Mouse (Mus musculus) heart, embryonic 11.5 days (tissue): ENCODE measurements around the gene Synj2. TPM values are rescaled to one million over a fixed set of nuclear protein-coding genes. Genes with fewer than 3 reads are reported as not detected.
A peak's percentile ranks its signal among the peaks of the same experiment; 100 is the strongest.

Source experiments
- ATAC-seq: fragments of 200-750 bp; cut with Nextera tagmentation; replicated peaks from 2 replicates; pipeline ENCODE4 v1.8.0; 2017; ENCODE audit warnings: moderate library complexity; ENCODE audit not compliant: insufficient number of reproducible peaks, low FRiP score, low TSS enrichment
- H3K27ac ChIP-seq: fragments of 300-500 bp; sonication (generic); 2 replicates; pipeline ENCODE4 v1.5.1; 2014; ENCODE audit warnings: mild to moderate bottlenecking, low read depth, low read length
- H3K27me3 ChIP-seq: fragments of 300-500 bp; sonication (generic); 2 replicates; pipeline ENCODE4 v1.6.1; 2014; ENCODE audit warnings: mild to moderate bottlenecking, low read length, mixed read lengths; ENCODE audit not compliant: control insufficient read depth, insufficient read depth
- H3K36me3 ChIP-seq: fragments of 300-500 bp; sonication (generic); 2 replicates; pipeline ENCODE4 v1.6.1; 2014; ENCODE audit warnings: mild to moderate bottlenecking, low read length, moderate library complexity, mixed read lengths; ENCODE audit not compliant: control insufficient read depth, insufficient read depth
- H3K4me1 ChIP-seq: fragments of 300-500 bp; sonication (generic); 2 replicates; pipeline ENCODE4 v1.6.1; 2014; ENCODE audit warnings: low read length; ENCODE audit not compliant: control insufficient read depth, insufficient read depth
- H3K4me2 ChIP-seq: fragments of 300-500 bp; sonication (generic); 2 replicates; pipeline ENCODE4 v1.6.1; 2014; ENCODE audit warnings: mild to moderate bottlenecking, moderate library complexity
- H3K4me3 ChIP-seq: fragments of 300-500 bp; sonication (generic); 2 replicates; pipeline ENCODE4 v1.5.1; 2014; ENCODE audit warnings: low read depth, low read length
- H3K9ac ChIP-seq: fragments of 300-500 bp; sonication (generic); 2 replicates; pipeline ENCODE4 v1.6.1; 2014; ENCODE audit warnings: mild to moderate bottlenecking, low read depth, low read length, moderate library complexity
- H3K9me3 ChIP-seq: fragments of 300-500 bp; sonication (generic); replicated peaks from 2 replicates; pipeline ENCODE4 v1.6.1; 2016; ENCODE audit warnings: low read length; ENCODE audit not compliant: control insufficient read depth
- WGBS: fragments of 180-500 bp; shearing (Covaris S2); extraction: QIAGEN DNeasy Blood & Tissue Kit; methylation state at CpG from one replicate; pipeline ENCODE4 v1.1.7; 2014; ENCODE audit not compliant: insufficient replicate concordance; 5-methylcytosine and 5-hydroxymethylcytosine counted together
- polyA plus RNA-seq: library from polyadenylated mRNA; unstranded; fragments of >200 nt; fragmentation: Nextera tagmentation; extraction: Ambion mirVana; gene quantifications from 2 replicates; pipeline ENCODE4 v1.2.1, GENCODE M21; 2014

Synj2 gene
- polyA plus RNA-seq, 1 experiment from 2014 or later: 3.0 TPM

GRCm38 (mm10) chr17:6005246-6005637 is 64.2 kb downstream of the Synj2 start:
- H3K27me3 ChIP-seq: no peaks in the 10 kb centered on the region
- H3K9me3 ChIP-seq: no peaks in the 10 kb centered on the region
- ATAC-seq: peak; percentile 40; the same call in 1 of the 2 replicates
- no peak overlapping the region for H3K9ac ChIP-seq
- peak overlapping the region; percentile 14 for H3K4me2 ChIP-seq
- peaks cover 26% of the 10 kb centered on the region for H3K4me1 ChIP-seq
- H3K27ac ChIP-seq: peak overlapping the region; percentile 72; the same call in 1 of the 2 replicates
- WGBS: 16% methylated on average over 8 of the region's 14 CpGs
- no peak overlapping the region for H3K4me3 ChIP-seq
- no peaks in the 10 kb centered on the region; the same call in 1 of the 2 replicates for H3K36me3 ChIP-seq

GRCm38 (mm10) chr17:6005638-6006471 is 64.8 kb downstream of the Synj2 start:
- Histone ChIP-seq H3K4me2 (peak overlapping the region; percentile 14), H3K4me1 (peaks cover 26% of the 10 kb centered on the region), H3K4me3 (no peak overlapping the region), H3K9me3 (no peaks in the 10 kb centered on the region), H3K27ac (peak overlapping the region; percentile 72), H3K36me3 (peaks cover 3% of the 10 kb centered on the region; the same call in 1 of the 2 replicates), H3K27me3 (no peaks in the 10 kb centered on the region), H3K9ac (no peak overlapping the region; the same call in 1 of the 2 replicates)
- 0 out of 2 replicates have a peak, but pooled peaks have one; percentile 4 for ATAC-seq
- WGBS: 33% methylated on average over 14 of the region's 14 CpGs

DNA sequence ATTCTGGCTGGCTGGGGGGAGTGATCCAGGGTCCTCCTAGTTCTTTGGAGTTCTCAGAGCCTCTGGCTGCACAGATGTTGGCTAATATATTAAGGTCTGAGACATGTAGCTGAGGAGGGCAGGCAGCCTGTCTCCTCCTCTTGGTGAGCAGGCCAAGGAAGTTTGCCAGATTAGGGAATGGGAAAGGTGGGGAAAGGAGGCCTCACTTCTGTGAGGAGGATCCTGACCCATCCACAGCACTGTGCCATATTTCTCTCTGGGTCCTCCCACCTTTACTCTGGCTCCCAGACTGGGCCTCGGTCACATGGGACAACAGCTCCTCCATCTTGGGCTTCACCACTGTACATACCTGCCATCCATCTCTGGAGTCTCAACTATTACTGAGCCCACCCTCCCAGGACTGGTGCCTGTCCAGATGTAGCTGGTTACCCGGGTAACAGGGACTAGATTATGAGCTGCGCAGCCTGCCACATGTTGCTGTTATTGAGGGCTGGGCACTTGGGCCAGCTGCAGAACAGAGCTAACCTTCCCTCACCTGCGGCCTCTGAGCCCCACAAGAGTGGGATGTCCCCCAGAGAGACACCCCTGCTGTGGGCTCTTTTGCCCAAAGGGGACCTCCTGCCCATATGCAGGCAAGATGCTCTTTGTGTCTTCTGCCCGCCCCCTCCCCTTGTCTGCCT is 66.2 kb downstream of the Synj2 start:
- Histone ChIP-seq H3K36me3 (peaks cover 3% of the 10 kb centered on the region; the same call in 1 of the 2 replicates), H3K27ac (no peak overlapping the region), H3K9ac (no peak overlapping the region), H3K9me3 (no peaks in the 10 kb centered on the region), H3K4me2 (no peak overlapping the region), H3K4me1 (peaks cover 26% of the 10 kb centered on the region), H3K4me3 (no peak overlapping the region), H3K27me3 (no peaks in the 10 kb centered on the region)
- 84% methylated on average over 5 of the region's 5 CpGs for WGBS
- no peak for ATAC-seq

DNA sequence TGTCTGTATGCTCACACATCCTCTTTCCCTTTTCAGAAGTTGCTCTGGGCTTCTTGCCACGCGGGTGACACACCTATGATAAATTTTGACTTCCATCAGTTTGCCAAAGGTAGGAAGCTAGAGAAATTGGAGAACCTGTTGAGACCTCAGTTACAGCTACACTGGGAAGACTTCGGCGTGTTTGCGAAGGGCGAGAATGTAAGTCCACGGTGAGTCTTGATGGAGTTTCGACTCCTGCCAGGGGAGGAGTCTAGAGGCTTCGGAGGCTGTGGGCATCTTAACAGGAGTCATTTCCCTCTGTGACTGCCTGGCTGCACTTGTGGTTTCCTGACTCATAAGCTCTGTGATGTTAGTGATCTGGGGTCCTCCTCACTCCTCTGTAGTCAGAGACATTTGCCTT is 66.8 kb downstream of the Synj2 start:
- peaks cover 3% of the 10 kb centered on the region; the same call in 1 of the 2 replicates for H3K36me3 ChIP-seq
- ATAC-seq: no peak
- 76% methylated on average over 9 of the region's 9 CpGs for WGBS
- H3K4me3 ChIP-seq: no peak overlapping the region
- H3K9me3 ChIP-seq: no peaks in the 10 kb centered on the region
- no peaks in the 10 kb centered on the region for H3K27me3 ChIP-seq
- no peak overlapping the region for H3K9ac ChIP-seq
- H3K27ac ChIP-seq: no peak overlapping the region
- peaks cover 26% of the 10 kb centered on the region for H3K4me1 ChIP-seq
- no peak overlapping the region for H3K4me2 ChIP-seq

- WGBS: 54% methylated on average over 11 of the region's 11 CpGs
- H3K27me3 ChIP-seq: no peaks in the 10 kb centered on the region
- H3K9ac ChIP-seq: no peak overlapping the region
- H3K9me3 ChIP-seq: no peaks in the 10 kb centered on the region
- no peak overlapping the region for H3K4me3 ChIP-seq
- ATAC-seq: no peak
- H3K27ac ChIP-seq: no peak overlapping the region
- peaks cover 3% of the 10 kb centered on the region; the same call in 1 of the 2 replicates for H3K36me3 ChIP-seq
- H3K4me1 ChIP-seq: peaks cover 29% of the 10 kb centered on the region
- no peak overlapping the region for H3K4me2 ChIP-seq
Observed at GRCm38 (mm10) chr17:6008590-6008989, 67.5 kb downstream of the Synj2 start.

- no peak overlapping the region for H3K4me3 ChIP-seq
- H3K4me2 ChIP-seq: no peak overlapping the region
- peaks cover 3% of the 10 kb centered on the region; the same call in 1 of the 2 replicates for H3K36me3 ChIP-seq
- H3K9ac ChIP-seq: no peak overlapping the region
- H3K27me3 ChIP-seq: no peaks in the 10 kb centered on the region
- 75% methylated on average over 4 of the region's 4 CpGs for WGBS
- no peak for ATAC-seq
- no peak overlapping the region for H3K27ac ChIP-seq
- H3K4me1 ChIP-seq: peaks cover 33% of the 10 kb centered on the region
- no peaks in the 10 kb centered on the region for H3K9me3 ChIP-seq
Observed at GRCm38 (mm10) chr17:6009606-6010005, 68.5 kb downstream of the Synj2 start.

- ATAC-seq: no peak
- no peaks in the 10 kb centered on the region for H3K27me3 ChIP-seq
- H3K9me3 ChIP-seq: no peaks in the 10 kb centered on the region
- H3K4me2 ChIP-seq: no peak overlapping the region
- H3K4me3 ChIP-seq: no peak overlapping the region
- H3K4me1 ChIP-seq: peaks cover 25% of the 10 kb centered on the region
- WGBS: 65% methylated on average over 4 of the region's 4 CpGs
- no peak overlapping the region for H3K9ac ChIP-seq
- peaks cover 3% of the 10 kb centered on the region; the same call in 1 of the 2 replicates for H3K36me3 ChIP-seq
- no peak overlapping the region for H3K27ac ChIP-seq
Observed at GRCm38 (mm10) chr17:6013079-6013478, 72.0 kb downstream of the Synj2 start.

- Histone ChIP-seq H3K9me3 (no peaks in the 10 kb centered on the region), H3K4me1 (peaks cover 17% of the 10 kb centered on the region), H3K27ac (no peak overlapping the region), H3K27me3 (no peaks in the 10 kb centered on the region), H3K4me2 (no peak overlapping the region), H3K36me3 (0 out of 2 replicates have a peak, but pooled peaks cover 3% of the 10 kb centered on the region), H3K4me3 (no peak overlapping the region), H3K9ac (no peak overlapping the region)
- no peak for ATAC-seq
- 70% methylated on average over 4 of the region's 4 CpGs for WGBS
Observed at GRCm38 (mm10) chr17:6014985-6015384, 73.9 kb downstream of the Synj2 start.
